Mouse (Mus musculus): ENCODE data around the gene 1700017N19Rik. TPM values are rescaled to one million over a fixed set of nuclear protein-coding genes. Genes with fewer than 3 reads are reported as not detected.
A peak's percentile ranks its signal among the peaks of the same experiment; 100 is the strongest.

1700017N19Rik gene
- polyA plus RNA-seq, 1 experiment from 2014 or later: not detected

DNA sequence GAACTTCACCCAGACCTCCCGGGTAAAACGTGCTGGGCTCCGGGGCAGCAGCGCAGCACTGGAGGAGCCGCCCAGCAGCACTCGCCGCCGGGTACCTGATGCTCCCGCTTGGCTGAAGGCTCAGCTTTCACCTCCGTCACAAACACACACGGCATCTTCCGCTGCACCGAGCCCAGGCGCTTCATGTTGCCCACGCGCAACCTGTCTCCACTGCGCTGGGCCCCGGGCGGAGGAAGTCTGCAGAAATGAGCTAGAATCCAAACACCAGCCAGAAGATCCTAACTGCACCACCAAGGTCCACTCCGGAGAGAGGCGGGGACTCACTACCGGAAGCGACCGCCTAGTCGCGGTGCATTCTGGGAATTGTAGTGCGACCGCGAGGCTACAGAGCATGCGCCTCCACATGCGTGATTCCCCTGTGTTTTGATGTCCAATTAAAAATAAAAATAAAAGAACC lies 1.3 kb upstream of the 1700017N19Rik start:
- Histone ChIP-seq H3K9ac (peak overlapping the region; percentile 85), H3K4me2 (replicated peaks) (peak overlapping the region; percentile 69), H3K9me3 (ENCODE audit: control insufficient read depth, low read length) (no peaks in the 10 kb centered on the region), H3K27ac (peak overlapping the region; percentile 85), H3K4me3 (replicated peaks; ENCODE audit: low read length) (peak overlapping the region; percentile 72), H3K4me1 (replicated peaks; ENCODE audit: control insufficient read depth, insufficient read depth, low read length) (no peaks in the 10 kb centered on the region; the same call in 1 of the 2 replicates), H3K27me3 (ENCODE audit: control insufficient read depth, insufficient read depth, low read length) (no peaks in the 10 kb centered on the region), H3K36me3 (replicated peaks; ENCODE audit: control insufficient read depth, insufficient read depth) (no peaks in the 10 kb centered on the region; the same call in 1 of the 2 replicates)
- under 1% methylated on average over 31 of the region's 31 CpGs for WGBS
- ATAC-seq (ENCODE audit: low FRiP score) (peak; percentile 99), DNase-seq (ENCODE audit: low spot score) (peak; percentile 96)

DNA sequence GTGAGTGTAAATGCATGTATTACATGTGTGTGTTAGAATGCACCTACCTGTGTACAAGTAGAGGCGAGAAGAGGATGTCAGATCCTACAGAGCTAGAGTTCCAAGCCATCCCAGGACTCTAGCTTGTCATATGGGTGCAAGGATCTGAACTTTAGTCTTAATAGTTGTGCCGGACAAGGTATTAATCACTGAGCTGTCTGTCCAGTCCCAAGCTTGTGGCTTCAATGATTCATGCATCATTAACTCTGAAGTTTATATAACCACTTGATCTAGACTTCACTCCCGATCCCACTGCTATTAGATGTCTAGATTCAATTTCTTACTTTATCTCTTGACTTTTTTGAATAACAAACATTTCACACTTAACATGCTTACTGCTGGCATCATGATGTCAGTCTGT lies 8.1 kb downstream of the 1700017N19Rik start:
- DNase-seq (ENCODE audit: low spot score): no peak
- Histone ChIP-seq H3K4me2 (replicated peaks) (no peak overlapping the region), H3K4me3 (replicated peaks; ENCODE audit: low read length) (no peak overlapping the region), H3K36me3 (replicated peaks; ENCODE audit: control insufficient read depth, insufficient read depth) (no peaks in the 10 kb centered on the region), H3K27ac (no peak overlapping the region), H3K4me1 (replicated peaks; ENCODE audit: control insufficient read depth, insufficient read depth, low read length) (no peaks in the 10 kb centered on the region), H3K9me3 (ENCODE audit: control insufficient read depth, low read length) (no peaks in the 10 kb centered on the region), H3K9ac (no peak overlapping the region), H3K27me3 (ENCODE audit: control insufficient read depth, insufficient read depth, low read length) (no peaks in the 10 kb centered on the region)
- WGBS: 86% methylated on average over 3 of the region's 3 CpGs
- ATAC-seq (ENCODE audit: low FRiP score): no peak

DNA sequence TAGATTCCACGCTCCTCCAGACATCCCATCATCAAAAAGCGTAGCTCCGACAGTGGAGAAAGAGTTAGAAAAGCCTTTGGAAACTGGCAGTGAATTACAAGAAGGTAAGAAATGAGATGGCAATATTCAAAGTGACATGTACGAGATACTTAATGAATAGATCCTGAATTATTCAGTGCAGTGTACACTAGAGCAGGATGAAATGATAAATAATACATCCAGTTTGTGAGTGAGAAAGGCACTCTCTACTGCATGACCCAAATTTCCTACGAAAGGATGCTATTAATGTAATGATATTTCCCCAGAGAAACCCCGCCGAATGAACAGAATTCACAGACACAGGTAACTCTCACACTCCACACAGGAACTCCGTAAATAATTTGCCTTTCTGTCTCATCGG lies 13.2 kb downstream of the 1700017N19Rik start:
- Histone ChIP-seq H3K4me2 (replicated peaks) (no peak overlapping the region), H3K9ac (no peak overlapping the region), H3K36me3 (replicated peaks; ENCODE audit: control insufficient read depth, insufficient read depth) (no peaks in the 10 kb centered on the region), H3K9me3 (ENCODE audit: control insufficient read depth, low read length) (no peaks in the 10 kb centered on the region), H3K4me3 (replicated peaks; ENCODE audit: low read length) (no peak overlapping the region), H3K27me3 (ENCODE audit: control insufficient read depth, insufficient read depth, low read length) (no peaks in the 10 kb centered on the region), H3K27ac (no peak overlapping the region), H3K4me1 (replicated peaks; ENCODE audit: control insufficient read depth, insufficient read depth, low read length) (no peaks in the 10 kb centered on the region)
- ATAC-seq (ENCODE audit: low FRiP score) (peak; percentile 48; the same call in 1 of the 2 replicates), DNase-seq (ENCODE audit: low spot score) (no peak)
- 79% methylated on average over 9 of the region's 9 CpGs for WGBS

DNA sequence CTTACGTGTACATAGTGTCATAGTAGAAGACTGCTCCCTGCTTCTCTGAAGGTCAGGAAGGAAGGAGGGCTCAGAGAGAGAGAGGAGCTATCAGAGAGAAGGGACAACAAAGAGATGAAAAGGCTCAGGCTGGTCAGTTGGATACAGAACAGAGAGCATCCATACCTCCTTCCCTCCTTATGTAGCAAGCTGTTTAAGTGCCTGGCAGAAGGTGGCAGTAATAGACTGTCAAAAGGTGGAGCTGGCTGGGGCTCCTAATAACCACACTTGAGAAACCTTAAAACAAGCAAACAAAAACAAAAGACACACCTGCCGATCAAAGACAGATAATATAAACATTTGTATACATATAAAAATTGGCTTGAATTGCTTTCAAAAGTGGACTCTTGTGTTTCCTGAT lies 14.0 kb downstream of the 1700017N19Rik start:
- Histone ChIP-seq H3K9ac (no peak overlapping the region), H3K4me3 (replicated peaks; ENCODE audit: low read length) (no peak overlapping the region), H3K36me3 (replicated peaks; ENCODE audit: control insufficient read depth, insufficient read depth) (no peaks in the 10 kb centered on the region), H3K4me2 (replicated peaks) (no peak overlapping the region), H3K4me1 (replicated peaks; ENCODE audit: control insufficient read depth, insufficient read depth, low read length) (no peaks in the 10 kb centered on the region), H3K27ac (peak overlapping the region; percentile 60; the same call in 1 of the 2 replicates), H3K27me3 (ENCODE audit: control insufficient read depth, insufficient read depth, low read length) (no peaks in the 10 kb centered on the region), H3K9me3 (ENCODE audit: control insufficient read depth, low read length) (no peaks in the 10 kb centered on the region)
- 67% methylated on average over 2 of the region's 2 CpGs for WGBS
- peak; percentile 75 for ATAC-seq (ENCODE audit: low FRiP score)
- DNase-seq (ENCODE audit: low spot score): peak; percentile 58

DNA sequence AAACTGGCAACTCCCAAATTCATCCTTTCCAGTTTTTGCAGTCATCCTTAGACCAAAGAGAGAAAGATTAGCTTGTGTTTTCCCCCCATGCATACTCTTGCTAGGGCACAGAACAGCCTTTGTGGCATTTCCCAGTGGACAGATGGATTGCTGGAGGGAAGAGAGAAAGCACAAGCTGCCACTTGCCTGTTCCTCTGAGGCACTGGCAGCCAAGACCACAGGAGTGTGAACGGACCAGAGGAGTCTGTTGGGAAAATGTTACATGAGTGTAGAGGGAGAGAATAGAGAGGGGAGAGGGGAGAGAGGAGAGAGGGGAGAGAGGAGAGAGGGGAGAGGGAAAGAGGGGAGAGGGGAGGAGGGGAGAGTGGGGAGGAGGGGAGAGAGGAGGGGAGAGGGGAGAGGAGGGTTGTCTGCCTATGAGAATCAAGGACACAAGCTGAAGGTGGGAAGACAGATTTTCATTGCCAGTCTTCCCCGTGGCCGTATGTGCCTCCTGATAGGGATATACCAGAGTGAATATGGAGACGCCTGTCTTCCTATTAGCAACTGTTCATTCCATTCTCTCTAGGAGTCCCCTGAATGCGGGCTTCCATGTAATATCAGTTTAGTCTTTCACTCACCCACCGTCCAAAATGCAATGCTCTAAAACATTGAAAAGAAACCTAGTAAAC lies 27.1 kb downstream of the 1700017N19Rik start:
- H3K4me2 ChIP-seq (replicated peaks): no peak overlapping the region
- H3K4me1 ChIP-seq (replicated peaks; ENCODE audit: control insufficient read depth, insufficient read depth, low read length): no peaks in the 10 kb centered on the region
- H3K27me3 ChIP-seq (ENCODE audit: control insufficient read depth, insufficient read depth, low read length): no peaks in the 10 kb centered on the region
- H3K4me3 ChIP-seq (replicated peaks; ENCODE audit: low read length): no peak overlapping the region
- no peaks in the 10 kb centered on the region for H3K9me3 ChIP-seq (ENCODE audit: control insufficient read depth, low read length)
- 62% methylated on average over 6 of the region's 6 CpGs for WGBS
- no peaks in the 10 kb centered on the region for H3K36me3 ChIP-seq (replicated peaks; ENCODE audit: control insufficient read depth, insufficient read depth)
- H3K27ac ChIP-seq: no peak overlapping the region
- DNase-seq (ENCODE audit: low spot score): no peak
- no peak overlapping the region for H3K9ac ChIP-seq
- peak; percentile 46; the same call in 1 of the 2 replicates for ATAC-seq (ENCODE audit: low FRiP score)

DNA sequence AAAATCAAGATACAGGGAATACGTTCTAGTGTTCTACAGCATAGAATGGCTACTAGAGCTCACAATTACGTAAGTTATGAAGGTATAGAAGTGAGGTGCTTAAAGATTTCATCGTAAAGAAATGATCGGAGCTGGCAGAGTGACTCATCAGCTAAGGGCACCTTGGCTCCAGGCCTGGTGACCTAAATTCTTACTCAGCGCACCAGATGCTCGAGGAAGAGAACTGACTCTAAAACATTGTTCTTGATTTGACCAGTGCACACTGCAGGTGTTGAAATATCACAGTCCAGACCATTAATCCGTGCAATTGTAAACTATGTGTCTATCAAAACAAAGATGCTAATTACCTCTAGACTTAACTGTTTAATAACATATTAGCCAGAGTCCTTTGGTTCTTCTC lies 29.2 kb downstream of the 1700017N19Rik start:
- Histone ChIP-seq H3K9ac (no peak overlapping the region), H3K27me3 (ENCODE audit: control insufficient read depth, insufficient read depth, low read length) (no peaks in the 10 kb centered on the region), H3K36me3 (replicated peaks; ENCODE audit: control insufficient read depth, insufficient read depth) (no peaks in the 10 kb centered on the region), H3K4me1 (replicated peaks; ENCODE audit: control insufficient read depth, insufficient read depth, low read length) (no peaks in the 10 kb centered on the region), H3K9me3 (ENCODE audit: control insufficient read depth, low read length) (no peaks in the 10 kb centered on the region), H3K4me3 (replicated peaks; ENCODE audit: low read length) (no peak overlapping the region), H3K4me2 (replicated peaks) (no peak overlapping the region), H3K27ac (no peak overlapping the region)
- ATAC-seq (ENCODE audit: low FRiP score) (no peak), DNase-seq (ENCODE audit: low spot score) (no peak)
- WGBS: 96% methylated on average over 7 of the region's 7 CpGs

DNA sequence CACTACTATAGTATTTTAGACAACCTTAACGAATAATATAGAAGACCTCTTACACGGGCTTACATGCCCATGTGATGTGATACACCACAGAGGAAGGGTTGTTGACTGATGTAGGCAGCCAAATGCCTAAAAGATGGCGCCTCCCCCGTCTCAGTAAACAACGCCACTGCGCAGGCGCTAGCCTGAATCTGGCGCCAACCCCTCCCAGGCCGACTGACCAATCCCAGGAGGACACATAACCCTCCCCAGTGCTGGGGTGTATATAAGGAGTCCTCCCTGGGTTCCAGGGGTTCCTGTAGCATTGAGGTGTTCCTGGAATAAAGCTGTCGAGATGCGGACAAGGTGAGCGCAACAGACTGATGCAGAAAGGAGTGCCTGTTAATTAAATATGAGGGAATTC lies 29.8 kb downstream of the 1700017N19Rik start:
- no peak overlapping the region for H3K27ac ChIP-seq
- no peak overlapping the region for H3K4me2 ChIP-seq (replicated peaks)

DNA sequence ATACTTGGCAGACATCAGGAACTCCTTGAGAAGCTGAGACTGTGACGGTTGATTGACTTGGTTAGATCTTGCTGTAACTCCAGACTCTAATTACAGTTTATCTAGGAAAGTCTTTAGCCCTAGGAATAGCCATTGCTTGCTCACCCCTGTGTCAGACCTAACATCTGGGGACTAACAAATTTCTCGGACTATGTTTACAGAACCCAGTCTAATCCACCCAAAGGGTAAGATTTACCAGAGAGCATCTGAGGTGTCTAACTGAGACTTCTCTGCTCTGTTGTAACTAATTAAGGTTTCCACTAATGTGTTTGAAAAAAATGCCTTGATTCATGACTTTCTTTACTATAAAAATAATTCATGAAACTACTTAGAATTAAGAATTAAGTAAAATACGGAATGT lies 32.2 kb downstream of the 1700017N19Rik start:
- no peaks in the 10 kb centered on the region for H3K27me3 ChIP-seq (ENCODE audit: control insufficient read depth, insufficient read depth, low read length)
- H3K27ac ChIP-seq: no peak overlapping the region
- no peak overlapping the region for H3K4me3 ChIP-seq (replicated peaks; ENCODE audit: low read length)
- no peaks in the 10 kb centered on the region for H3K4me1 ChIP-seq (replicated peaks; ENCODE audit: control insufficient read depth, insufficient read depth, low read length)
- H3K9ac ChIP-seq: no peak overlapping the region
- DNase-seq (ENCODE audit: low spot score) (no peak), ATAC-seq (ENCODE audit: low FRiP score) (no peak)
- WGBS: 89% methylated on average over 3 of the region's 3 CpGs
- H3K4me2 ChIP-seq (replicated peaks): no peak overlapping the region
- no peaks in the 10 kb centered on the region for H3K9me3 ChIP-seq (ENCODE audit: control insufficient read depth, low read length)
- no peaks in the 10 kb centered on the region for H3K36me3 ChIP-seq (replicated peaks; ENCODE audit: control insufficient read depth, insufficient read depth)

More for the DNA sequence above, 29.8 kb downstream of the 1700017N19Rik start:
- Histone ChIP-seq H3K9ac (no peak overlapping the region), H3K4me3 (replicated peaks; ENCODE audit: low read length) (no peak overlapping the region), H3K4me1 (replicated peaks; ENCODE audit: control insufficient read depth, insufficient read depth, low read length) (no peaks in the 10 kb centered on the region), H3K36me3 (replicated peaks; ENCODE audit: control insufficient read depth, insufficient read depth) (no peaks in the 10 kb centered on the region), H3K27me3 (ENCODE audit: control insufficient read depth, insufficient read depth, low read length) (no peaks in the 10 kb centered on the region), H3K9me3 (ENCODE audit: control insufficient read depth, low read length) (no peaks in the 10 kb centered on the region)
- DNase-seq (ENCODE audit: low spot score) (no peak), ATAC-seq (ENCODE audit: low FRiP score) (no peak)
- WGBS: 94% methylated on average over 12 of the region's 12 CpGs

DNA sequence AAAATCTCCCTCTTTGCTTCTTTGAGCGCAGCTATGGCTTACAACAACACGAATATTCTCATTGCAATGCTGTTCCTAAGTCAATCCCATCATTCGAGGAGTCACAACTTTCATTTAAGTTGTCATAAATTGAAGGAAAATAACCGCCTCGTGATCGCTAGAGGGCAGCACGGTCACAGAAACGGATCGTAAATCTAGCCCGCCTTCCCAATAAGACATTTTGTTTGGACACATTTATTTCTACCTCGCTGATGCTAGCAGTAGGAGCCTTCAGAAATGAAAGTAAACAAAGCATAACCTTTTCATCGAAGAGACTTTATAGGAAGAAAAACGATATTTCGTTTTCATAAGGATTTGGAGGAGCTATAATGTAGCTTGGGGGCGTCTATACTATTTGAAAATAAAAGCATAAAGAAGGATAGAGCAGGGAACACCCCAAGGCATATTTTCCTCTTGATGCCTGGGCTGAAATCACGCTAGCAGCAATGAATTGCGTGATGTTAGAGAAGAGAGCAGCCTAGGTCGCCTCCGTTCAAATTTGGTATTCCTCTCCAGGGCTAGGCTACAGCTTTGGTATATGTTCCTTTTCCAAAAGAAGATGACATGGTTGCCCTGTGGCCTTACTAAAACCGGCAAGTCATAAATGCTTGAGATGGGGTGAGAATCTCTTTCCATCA lies 39.6 kb downstream of the 1700017N19Rik start:
- no peaks in the 10 kb centered on the region for H3K36me3 ChIP-seq (replicated peaks; ENCODE audit: control insufficient read depth, insufficient read depth)
- H3K27me3 ChIP-seq (ENCODE audit: control insufficient read depth, insufficient read depth, low read length): no peaks in the 10 kb centered on the region
- H3K9ac ChIP-seq: 0 out of 2 replicates have a peak overlapping the region, but pooled peaks have one; percentile 16
- peak overlapping the region; percentile 21 for H3K4me2 ChIP-seq (replicated peaks)
- H3K4me1 ChIP-seq (replicated peaks; ENCODE audit: control insufficient read depth, insufficient read depth, low read length): no peaks in the 10 kb centered on the region
- no peaks in the 10 kb centered on the region for H3K9me3 ChIP-seq (ENCODE audit: control insufficient read depth, low read length)
- H3K4me3 ChIP-seq (replicated peaks; ENCODE audit: low read length): no peak overlapping the region
- DNase-seq (ENCODE audit: low spot score) (peak; percentile 89), ATAC-seq (ENCODE audit: low FRiP score) (peak; percentile 73; the same call in 1 of the 2 replicates)
- H3K27ac ChIP-seq: peak overlapping the region; percentile 76
- WGBS: 25% methylated on average over 20 of the region's 20 CpGs

All from hindbrain, embryonic 14.5 days (tissue).